In genomic region chr9:121555395-121556000, GRCm38 (mm10) we compare ENCODE assay signal across 9 mouse cellular contexts.
A peak's percentile ranks its signal among the peaks of the same experiment; 100 is the strongest.
DNase-seq lines count a peak whose midpoint lies in the region; ATAC-seq lines count a peak whose summit lies in the region.
"Had no signal": no experiment of that assay in that cellular context is flagged by ENCODE, and none has a peak within 500 bp of the region (broad histone marks: within the 10 kb centered on the region; RNA-seq: fewer than 3 reads in every experiment).

No protein-coding gene starts in this region.

- H3K4me3 ChIP-seq in neural tube, embryonic 15.5 days (replicated peaks), result no peak overlapping the region
- H3K4me3 ChIP-seq: liver, embryonic 15.5 days had no signal

- no peak overlapping the region for H3K9ac ChIP-seq in neural tube, embryonic 15.5 days (replicated peaks)
- H3K9ac ChIP-seq: liver, embryonic 15.5 days had no signal

- no peaks in the 10 kb centered on the region for H3K36me3 ChIP-seq in neural tube, embryonic 15.5 days
- H3K36me3 ChIP-seq: liver, embryonic 15.5 days had no signal

- peak overlapping the region; percentile 42 for H3K27ac ChIP-seq in neural tube, embryonic 15.5 days (replicated peaks)
- H3K27ac ChIP-seq: liver, embryonic 15.5 days had no signal

- H3K27me3 ChIP-seq in neural tube, embryonic 15.5 days (replicated peaks), result no peaks in the 10 kb centered on the region
- H3K27me3 ChIP-seq: liver, embryonic 15.5 days had no signal

- 58% methylated on average over 9 of the region's 9 CpGs for WGBS in neural tube, embryonic 15.5 days

- DNase-seq in adrenal gland, postnatal 36 days, result peak; percentile 8 to 16
- DNase-seq in adrenal gland, adult 8-10 months, result no peak
- DNase-seq in embryo, embryonic 9.5 days (ENCODE audit: extremely low spot score), result peak; percentile 11
- peak; percentile 17 to 33 for DNase-seq in heart, postnatal 14 days
- peak; percentile 69 for DNase-seq in left cerebral cortex, adult 11 months (ENCODE audit: low spot score)
- no peak for DNase-seq in thymus, postnatal 4 days

- peak; percentile 72 for ATAC-seq in neural tube, embryonic 15.5 days (ENCODE audit: low FRiP score)
- ATAC-seq in monocyte, adult 5-6 weeks (replicated peaks; ENCODE audit: insufficient number of reproducible peaks, low FRiP score, low TSS enrichment, poor library complexity, severe bottlenecking), result no peak

- H3K4me1 ChIP-seq in neural tube, embryonic 15.5 days, result peaks cover 23% of the 10 kb centered on the region
- H3K4me1 ChIP-seq: liver, embryonic 15.5 days had no signal

- no peaks in the 10 kb centered on the region for H3K9me3 ChIP-seq in neural tube, embryonic 15.5 days (replicated peaks)
- H3K9me3 ChIP-seq: liver, embryonic 15.5 days had no signal

- H3K4me2 ChIP-seq in neural tube, embryonic 15.5 days, result peak overlapping the region; percentile 12
- H3K4me2 ChIP-seq: liver, embryonic 15.5 days had no signal

- intact Hi-C loops in heart, postnatal 14 days (cut with DNase I), result no loop called here

Comparison
In these comparisons a context has a peak if more than half of its experiments do, and no peak if none do; other contexts are left out.
1. DNase-seq: peak in adrenal gland, postnatal 36 days (2 of 2), embryo, embryonic 9.5 days (single experiment), heart, postnatal 14 days (2 of 2) and left cerebral cortex, adult 11 months (single experiment); none in adrenal gland, adult 8-10 months (single experiment) and thymus, postnatal 4 days (single experiment).